Mouse (Mus musculus) Patski (cell line): ENCODE results near the gene Dnajc27. TPM values are rescaled to one million over a fixed set of nuclear protein-coding genes. Genes with fewer than 3 reads are reported as not detected.

ENCODE experiments used
- ATAC-seq: fragments of 100-300 bp; one replicate; pipeline ENCODE4 v1.8.0; 2021
- CTCF ChIA-PET: fragments of 350-600 bp; sonication (Branson Sonifier 250); formaldehyde crosslinking; loops from one replicate; lab custom pipeline; 2022; ENCODE audit warnings: inconsistent platforms; lab: Charles Lee
- POLR2A ChIA-PET: fragments of 350-600 bp; sonication (Branson Sonifier 250); formaldehyde crosslinking; loops from one replicate; lab custom pipeline; 2022; ENCODE audit warnings: antibody characterized with exemption, inconsistent platforms; lab: Charles Lee
- DNase-seq: peaks from one replicate; pipeline ENCODE4 v3.0.0-alpha.2; 2011; ENCODE audit warnings: low read depth, low spot score
- H3K27me3 ChIP-seq: fragments of 371-371 bp; one replicate; pipeline ENCODE4 v1.5.1; 2021
- CTCF ChIP-seq: fragments of 100-300 bp; IDR thresholded peaks from one replicate; pipeline ENCODE4 v1.5.1; 2021
- in situ Hi-C: fragments of 300-500 bp; cut with MboI; formaldehyde crosslinking; loops from 3 replicates; pipeline ENCODE4 v1.11.1; 2018; ENCODE audit warnings: low pct_unique_long_range_greater_than_20kb, mixed read lengths
- polyA plus RNA-seq: library from polyadenylated mRNA; unstranded; gene quantifications from one replicate; pipeline ENCODE4 v1.2.3, GENCODE M21; 2021

Gene Dnajc27
- 9.3 TPM for polyA plus RNA-seq

- peaks cover 21% of the 10 kb centered on the region for H3K27me3 ChIP-seq
- ChIA-PET POLR2A (interaction anchor here (0.6 kb wide), 1 partner anchor 1016 kb away, joined by 4 read pairs; no protein-coding TSS in a partner anchor), CTCF (interaction anchor here (1.2 to 1.4 kb wide), 2 partner anchors 26 to 156 kb away, joined by 3 read pairs; no protein-coding TSS in a partner anchor)
- DNase-seq (peak; percentile 78), ATAC-seq (peak; percentile 97)
- in situ Hi-C loops = loop anchor here (5.0 to 25.0 kb wide), 2 partner anchors 155 to 420 kb away; no protein-coding TSS in a partner anchor
- TF ChIP-seq CTCF = no peak
Measured at GRCm38 (mm10) chr12:4082132-4083001, at the start of gene Dnajc27. Gene Dnajc27 (plus strand): TSS chr12:4082583.

GRCm38 (mm10) chr12:4036157-4036556, 46.2 kb upstream of the Dnajc27 start:
- POLR2A ChIA-PET = no interaction called here
- H3K27me3 ChIP-seq = peaks cover 58% of the 10 kb centered on the region
- DNase-seq = no peak
- in situ Hi-C loops = no loop called here
- CTCF ChIA-PET = no interaction called here
- no peak for TF ChIP-seq CTCF
- no peak for ATAC-seq

GRCm38 (mm10) chr12:4037511-4037910, 44.9 kb upstream of the Dnajc27 start:
- ATAC-seq = no peak
- TF ChIP-seq CTCF = no peak
- in situ Hi-C loops = no loop called here
- peaks cover 53% of the 10 kb centered on the region for H3K27me3 ChIP-seq
- ChIA-PET POLR2A (no interaction called here), CTCF (no interaction called here)
- DNase-seq = no peak

- TF ChIP-seq CTCF = no peak
- POLR2A ChIA-PET = interaction anchor here (0.6 kb wide), 1 partner anchor 138 kb away, joined by 3 read pairs; no protein-coding TSS in a partner anchor
Measured at GRCm38 (mm10) chr12:4038061-4039041, 44.0 kb upstream of the Dnajc27 start, which contains the start of gene Efr3b. Gene Efr3b (minus strand): TSS chr12:4038915.

GRCm38 (mm10) chr12:4039046-4039445, 43.3 kb upstream of the Dnajc27 start:
- CTCF ChIA-PET = no interaction called here
- peaks cover 50% of the 10 kb centered on the region for H3K27me3 ChIP-seq
- DNase-seq (no peak), ATAC-seq (no peak)
- TF ChIP-seq CTCF = no peak
- POLR2A ChIA-PET = interaction anchor here (0.6 kb wide), 1 partner anchor 138 kb away, joined by 3 read pairs; no protein-coding TSS in a partner anchor
- in situ Hi-C loops = no loop called here

More at GRCm38 (mm10) chr12:4038061-4039041, 44.0 kb upstream of the Dnajc27 start, which contains the start of gene Efr3b:
- peaks cover 53% of the 10 kb centered on the region for H3K27me3 ChIP-seq
- ATAC-seq (peak; percentile 51), DNase-seq (no peak)
- CTCF ChIA-PET = no interaction called here
- in situ Hi-C loops = no loop called here

GRCm38 (mm10) chr12:4042411-4042810, 40.0 kb upstream of the Dnajc27 start:
- ATAC-seq (no peak), DNase-seq (no peak)
- CTCF ChIA-PET = no interaction called here
- TF ChIP-seq CTCF = no peak
- in situ Hi-C loops = no loop called here
- H3K27me3 ChIP-seq = peaks cover 44% of the 10 kb centered on the region
- POLR2A ChIA-PET = no interaction called here

- DNase-seq (no peak), ATAC-seq (no peak)
- in situ Hi-C loops = no loop called here
- H3K27me3 ChIP-seq = peaks cover 41% of the 10 kb centered on the region
- CTCF ChIA-PET = no interaction called here
- POLR2A ChIA-PET = no interaction called here
- TF ChIP-seq CTCF = no peak
Measured at GRCm38 (mm10) chr12:4045992-4046391, 36.4 kb upstream of the Dnajc27 start.

GRCm38 (mm10) chr12:4048031-4048430, 34.4 kb upstream of the Dnajc27 start:
- peaks cover 43% of the 10 kb centered on the region for H3K27me3 ChIP-seq
- ChIA-PET CTCF (no interaction called here), POLR2A (no interaction called here)
- in situ Hi-C loops = no loop called here
- no peak for TF ChIP-seq CTCF
- ATAC-seq (no peak), DNase-seq (no peak)

GRCm38 (mm10) chr12:4050861-4051425, 31.4 kb upstream of the Dnajc27 start:
- CTCF ChIA-PET = no interaction called here
- POLR2A ChIA-PET = no interaction called here
- TF ChIP-seq CTCF = no peak
- ATAC-seq = no peak
- H3K27me3 ChIP-seq = peaks cover 47% of the 10 kb centered on the region
- in situ Hi-C loops = no loop called here
- no peak for DNase-seq

GRCm38 (mm10) chr12:4053643-4054042, 28.7 kb upstream of the Dnajc27 start:
- CTCF ChIA-PET = no interaction called here
- in situ Hi-C loops = no loop called here
- peaks cover 55% of the 10 kb centered on the region for H3K27me3 ChIP-seq
- POLR2A ChIA-PET = no interaction called here
- ATAC-seq (no peak), DNase-seq (no peak)
- no peak for TF ChIP-seq CTCF
